Mouse (Mus musculus) kidney, adult 18-20 months (tissue): Measurements from ENCODE around the gene Stac2.

Experiments used
- DNase-seq: peaks from one replicate; pipeline ENCODE4 v3.0.0; 2021

Stac2 gene

DNA sequence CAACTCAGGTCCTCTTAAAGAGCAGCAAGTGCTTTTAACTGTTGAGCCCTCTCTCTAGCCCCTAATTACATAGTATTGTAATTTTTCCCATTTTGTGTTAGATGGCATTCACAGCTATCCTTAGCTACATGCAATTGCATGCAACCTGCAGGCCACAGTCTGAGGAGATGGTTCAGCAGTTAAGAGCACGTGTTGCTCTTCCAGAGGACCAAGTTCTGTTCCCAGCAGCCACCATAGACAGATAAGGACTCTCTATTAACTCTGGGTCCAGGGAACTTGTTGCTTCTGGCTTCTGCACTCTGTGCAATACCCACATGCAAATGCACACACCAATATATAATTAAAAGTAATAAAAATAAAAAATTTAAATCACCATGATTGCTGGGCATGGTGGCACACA, 56.6 kb downstream of the Stac2 start:
- DNase-seq: no peak

DNA sequence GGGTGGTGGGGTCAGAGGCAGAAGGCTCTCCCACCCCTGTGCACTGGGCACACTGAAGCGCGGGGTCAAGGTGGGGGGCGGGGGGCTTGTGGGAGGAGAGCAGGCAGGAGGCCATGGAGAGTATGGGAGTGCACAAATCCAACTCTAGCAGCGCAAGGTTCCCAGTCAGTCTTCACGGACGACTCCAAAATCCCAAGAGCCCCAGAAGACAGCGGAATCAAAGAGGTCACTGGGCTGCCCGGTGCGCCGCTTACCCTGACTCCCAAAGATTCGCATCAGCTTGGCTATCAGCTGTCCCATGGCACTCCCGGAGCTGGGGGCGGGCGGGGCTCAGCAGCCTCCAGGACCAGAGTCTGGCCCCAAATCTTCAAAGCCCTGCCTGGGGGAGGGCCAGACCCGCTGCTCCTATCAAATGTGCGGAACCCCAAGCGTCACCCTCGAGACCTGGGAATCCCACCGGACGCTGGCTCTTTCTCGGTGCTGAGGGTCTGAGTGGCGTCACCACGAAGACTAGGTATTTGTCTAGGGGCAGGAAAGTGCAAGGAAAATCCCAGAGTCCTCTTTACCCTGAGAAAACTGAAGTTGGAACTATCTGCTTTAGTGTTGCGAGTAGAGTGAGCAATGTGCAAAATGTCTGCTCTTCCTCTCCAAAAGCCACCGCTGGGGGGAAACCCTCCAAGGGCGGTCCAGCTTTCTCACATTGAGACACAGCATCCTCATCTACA, 57.5 kb downstream of the Stac2 start, which contains the start of gene Arl5c:
Gene Arl5c, minus strand, starts transcription at position 618 of the 725 bp plus-strand sequence.
- peak; percentile 32 for DNase-seq

DNA sequence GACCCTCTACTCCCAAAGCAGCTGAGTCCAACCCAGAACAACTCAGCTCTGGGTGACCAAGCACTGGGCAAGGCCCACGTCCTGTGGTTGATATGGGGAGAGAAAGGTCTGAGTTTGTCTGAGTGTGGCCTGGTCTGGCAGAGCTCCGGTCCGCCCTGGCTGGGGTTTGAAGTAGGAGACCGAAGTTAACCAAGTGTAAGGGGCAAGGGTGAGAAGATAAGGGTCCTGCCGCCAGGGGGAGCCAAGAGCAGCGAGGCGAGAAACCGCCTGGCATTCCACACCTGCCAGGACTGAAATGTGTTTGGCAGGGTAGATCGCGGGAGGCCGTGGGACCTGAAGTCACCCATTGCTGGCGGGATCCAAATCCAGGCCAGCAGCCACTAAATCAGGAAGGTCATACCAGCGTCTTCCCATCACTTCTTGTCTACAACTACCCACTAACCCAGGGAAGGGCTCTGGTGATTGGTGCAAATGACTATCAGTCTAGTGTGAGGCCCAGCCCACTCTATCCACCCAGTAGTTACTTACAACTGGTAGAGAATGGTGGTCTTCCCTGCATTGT, 58.6 kb downstream of the Stac2 start:
- DNase-seq: peak; percentile 89

DNA sequence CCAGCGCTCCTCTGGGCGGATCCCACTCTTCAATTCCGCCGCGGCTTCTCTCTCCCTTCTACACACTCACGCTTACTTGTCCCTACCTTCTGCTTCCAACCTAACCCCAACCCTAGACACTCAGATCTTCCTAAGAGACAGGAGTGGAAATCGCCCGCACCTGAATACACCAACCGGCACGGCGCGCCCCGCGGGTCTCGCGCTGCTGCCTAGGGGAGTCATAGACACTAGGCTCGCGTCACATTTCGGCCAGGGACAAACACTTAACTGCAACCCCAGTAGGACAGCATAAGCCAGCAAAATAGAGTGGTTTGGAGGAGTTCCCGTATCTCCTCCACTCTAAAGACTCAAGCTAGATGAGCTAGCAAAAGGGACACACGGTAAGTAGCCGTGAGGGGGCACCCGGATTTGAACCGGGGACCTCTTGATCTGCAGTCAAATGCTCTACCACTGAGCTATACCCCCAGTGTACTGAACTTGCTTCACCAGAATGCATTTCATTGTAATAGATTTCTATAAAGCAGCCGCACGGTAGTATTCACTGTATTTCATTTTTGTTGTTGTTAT, 64.6 kb downstream of the Stac2 start:
- peak; percentile 93 for DNase-seq

DNA sequence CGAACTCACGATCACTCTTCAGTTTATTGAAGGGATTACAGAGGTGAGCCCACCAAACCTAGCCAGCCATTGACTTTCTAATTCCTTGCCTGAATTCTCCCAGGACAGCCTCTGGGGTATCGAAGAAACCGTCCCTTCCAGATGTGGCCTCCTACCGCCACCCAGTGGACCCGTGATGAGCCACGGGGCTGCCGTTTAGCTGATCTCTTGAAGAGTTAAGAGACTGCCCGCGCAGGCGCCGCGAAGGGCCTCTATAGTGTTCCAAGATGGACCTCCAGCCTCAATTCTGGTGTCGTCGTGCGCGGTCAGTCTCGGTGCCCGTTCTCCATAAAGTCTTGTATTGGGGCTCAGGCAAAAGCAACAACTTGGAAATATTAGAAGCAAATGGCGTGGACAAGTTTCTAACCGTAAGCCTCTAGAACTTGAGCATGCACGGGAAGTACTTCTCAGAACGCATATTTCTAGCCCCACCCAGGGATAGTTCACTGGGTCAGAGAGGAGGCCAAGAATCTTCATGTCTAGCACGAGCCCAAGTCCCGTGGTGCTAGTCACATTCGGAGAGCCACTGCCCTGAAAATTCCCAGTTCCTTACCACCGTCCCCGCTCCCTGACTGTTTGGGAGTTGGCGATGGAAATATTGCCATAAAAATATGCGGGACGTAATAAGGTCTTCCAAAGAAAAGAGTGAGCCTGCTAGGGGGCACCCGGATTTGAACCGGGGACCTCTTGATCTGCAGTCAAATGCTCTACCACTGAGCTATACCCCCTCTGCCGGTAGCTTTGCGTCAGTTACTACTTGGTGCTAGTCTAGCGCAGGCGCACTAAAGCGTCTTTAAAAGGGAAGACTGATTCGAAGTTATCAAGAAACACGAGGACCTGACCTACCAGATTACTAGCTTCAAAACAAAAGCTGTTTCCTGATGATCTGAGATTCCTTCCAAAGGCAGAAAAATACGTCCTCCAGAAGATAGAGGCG, 65.4 kb downstream of the Stac2 start:
- peak; percentile 98 for DNase-seq

DNA sequence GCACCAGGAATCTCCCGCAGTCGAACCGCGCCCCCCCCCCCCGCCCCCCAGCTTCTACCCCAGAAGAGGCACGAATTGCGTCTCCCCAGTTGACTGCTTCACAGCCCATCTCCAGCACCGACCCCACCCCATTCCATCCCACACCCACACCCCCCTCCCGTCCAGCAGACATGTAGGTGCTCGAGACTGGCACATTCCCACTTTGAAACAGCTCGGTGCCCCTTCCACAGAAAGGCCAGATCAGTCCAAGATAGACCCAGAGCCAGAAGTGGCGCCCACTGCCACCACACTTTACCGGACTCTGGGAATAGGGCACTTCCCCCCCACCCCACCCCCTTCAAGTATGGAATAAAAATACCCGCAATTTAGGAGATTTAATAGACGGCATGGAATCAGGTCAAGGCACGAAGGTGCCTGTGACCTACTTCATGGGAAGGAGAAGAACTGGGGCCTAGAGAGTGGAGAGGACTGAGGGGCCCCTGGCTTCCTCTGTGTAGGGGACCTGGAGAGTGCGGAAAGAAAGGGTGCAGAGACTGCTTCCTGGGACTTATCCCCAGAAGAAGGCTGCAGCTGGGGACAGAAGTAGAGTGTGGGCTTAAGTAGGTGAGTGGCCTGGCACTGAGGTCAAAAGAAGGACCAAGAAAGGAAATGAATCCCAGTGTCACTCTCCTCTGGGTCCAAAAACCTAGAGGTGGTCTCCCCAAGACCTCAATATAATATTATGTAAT, 66.4 kb downstream of the Stac2 start:
- DNase-seq: no peak
